Mouse (Mus musculus) kidney, adult 2 months (tissue): ENCODE data around the gene Hcn2. TPM values are rescaled to one million over a fixed set of nuclear protein-coding genes. Genes with fewer than 3 reads are reported as not detected.
A peak's percentile ranks its signal among the peaks of the same experiment; 100 is the strongest.

Experiments used
- DNase-seq: peaks from one replicate; pipeline ENCODE4 v3.0.0; 2021
- H3K27ac ChIP-seq: fragments of 200-500 bp; 2 replicates; pipeline ENCODE4 v1.5.1; 2012; ENCODE audit warnings: low read depth, low read length, control low read depth, inconsistent platforms; ENCODE audit not compliant: insufficient read depth
- H3K27me3 ChIP-seq: fragments of 200-500 bp; replicated peaks from 2 replicates; pipeline ENCODE4 v1.6.1; 2012; ENCODE audit warnings: mild to moderate bottlenecking, moderate library complexity, low read length, inconsistent platforms; ENCODE audit not compliant: control insufficient read depth, insufficient read depth
- H3K36me3 ChIP-seq: fragments of 200-500 bp; 2 replicates; pipeline ENCODE4 v1.6.1; 2012; ENCODE audit warnings: mild to moderate bottlenecking, moderate library complexity, low read length, inconsistent platforms; ENCODE audit not compliant: control insufficient read depth, insufficient read depth
- H3K4me1 ChIP-seq: fragments of 200-500 bp; 2 replicates; pipeline ENCODE4 v1.6.1; 2011; ENCODE audit warnings: low read length; ENCODE audit not compliant: control insufficient read depth, insufficient read depth
- H3K4me3 ChIP-seq: fragments of 200-500 bp; 2 replicates; pipeline ENCODE4 v1.5.1; 2011; ENCODE audit warnings: mild to moderate bottlenecking, low read depth, low read length, control low read depth; ENCODE audit not compliant: insufficient read depth
- CTCF ChIP-seq: fragments of 200-500 bp; conservative IDR thresholded peaks from 2 replicates; pipeline ENCODE4 v1.5.1; 2011; ENCODE audit warnings: low read depth, mild to moderate bottlenecking, control low read depth, low read length, moderate library complexity, mixed read lengths; ENCODE audit not compliant: insufficient read depth, insufficient read length
- POLR2A ChIP-seq: fragments of 200-500 bp; IDR thresholded peaks from one replicate; pipeline ENCODE4 v1.6.1; 2011; ENCODE audit warnings: low read depth, low read length, control low read depth
- WGBS: fragments of 180-500 bp; shearing (Covaris S2); methylation state at CpG from one replicate; pipeline ENCODE4 v1.1.7; 2018; 5-methylcytosine and 5-hydroxymethylcytosine counted together
- polyA plus RNA-seq: library from polyadenylated mRNA; depleted of rRNA; stranded (reverse); fragments of >200 nt; gene quantifications from 2 replicates; pipeline ENCODE4 v1.2.3, GENCODE M21; 2012

Gene Hcn2
- polyA plus RNA-seq, 1 experiment: 1.5 TPM

- peak within 1 kb of the TSS; percentile 80 for H3K27ac ChIP-seq
- under 1% methylated on average over 60 of the region's 65 CpGs for WGBS
- no peaks in the 10 kb centered on the region for H3K36me3 ChIP-seq
Measured at GRCm38 (mm10) chr10:79704065-79704969, 12.1 kb upstream of the Hcn2 start, which contains the start of gene Bsg. Gene Bsg, plus strand, starts transcription at chr10:79704491.

GRCm38 (mm10) chr10:79704970-79705360 lies 11.5 kb upstream of the Hcn2 start:
- peaks cover 27% of the 10 kb centered on the region for H3K4me1 ChIP-seq
- no peak overlapping the region; the same call in 1 of the 2 replicates for H3K27ac ChIP-seq
- no peak for TF ChIP-seq POLR2A
- no peak for TF ChIP-seq CTCF
- no peaks in the 10 kb centered on the region for H3K36me3 ChIP-seq
- 3% methylated on average over 10 of the region's 10 CpGs for WGBS
- no peaks in the 10 kb centered on the region for H3K27me3 ChIP-seq
- peak overlapping the region; percentile 79 for H3K4me3 ChIP-seq
- no peak for DNase-seq

More at GRCm38 (mm10) chr10:79704065-79704969, 12.1 kb upstream of the Hcn2 start, which contains the start of gene Bsg:
- peak; percentile 99 for DNase-seq
- Histone ChIP-seq H3K4me1 (peaks cover 27% of the 10 kb centered on the region), H3K4me3 (peak within 1 kb of the TSS; percentile 79), H3K27me3 (no peaks in the 10 kb centered on the region)
- peak; percentile 36 for TF ChIP-seq CTCF
- TF ChIP-seq POLR2A: peak; percentile 80

- TF ChIP-seq CTCF (no peak), POLR2A (no peak)
- H3K4me1 ChIP-seq: peaks cover 27% of the 10 kb centered on the region
- WGBS: 69% methylated on average over 5 of the region's 5 CpGs
- H3K4me3 ChIP-seq: no peak overlapping the region
- no peak overlapping the region for H3K27ac ChIP-seq
- no peaks in the 10 kb centered on the region for H3K36me3 ChIP-seq
- DNase-seq: no peak
- no peaks in the 10 kb centered on the region for H3K27me3 ChIP-seq
Measured at GRCm38 (mm10) chr10:79705951-79706350, 10.5 kb upstream of the Hcn2 start.

- DNase-seq: peak; percentile 44
- Histone ChIP-seq H3K27me3 (no peaks in the 10 kb centered on the region), H3K36me3 (no peaks in the 10 kb centered on the region), H3K4me1 (peaks cover 27% of the 10 kb centered on the region), H3K4me3 (no peak overlapping the region), H3K27ac (no peak overlapping the region)
- no peak for TF ChIP-seq POLR2A
- no peak for TF ChIP-seq CTCF
- 28% methylated on average over 5 of the region's 5 CpGs for WGBS
Measured at GRCm38 (mm10) chr10:79706406-79707094, 9.9 kb upstream of the Hcn2 start.

GRCm38 (mm10) chr10:79707162-79707561 lies 9.3 kb upstream of the Hcn2 start:
- no peak for DNase-seq
- peaks cover 27% of the 10 kb centered on the region for H3K4me1 ChIP-seq
- H3K27me3 ChIP-seq: no peaks in the 10 kb centered on the region
- H3K4me3 ChIP-seq: no peak overlapping the region
- WGBS: 68% methylated on average over 1 of the region's 1 CpGs
- H3K27ac ChIP-seq: no peak overlapping the region
- TF ChIP-seq POLR2A: no peak
- no peak for TF ChIP-seq CTCF
- H3K36me3 ChIP-seq: no peaks in the 10 kb centered on the region

- TF ChIP-seq CTCF: no peak
- Histone ChIP-seq H3K4me3 (no peak overlapping the region), H3K27ac (no peak overlapping the region), H3K4me1 (peaks cover 27% of the 10 kb centered on the region), H3K27me3 (no peaks in the 10 kb centered on the region), H3K36me3 (no peaks in the 10 kb centered on the region)
- DNase-seq: no peak
- WGBS: 44% methylated on average over 4 of the region's 4 CpGs
Measured at GRCm38 (mm10) chr10:79707759-79708158, 8.7 kb upstream of the Hcn2 start.

- Histone ChIP-seq H3K4me3 (no peak overlapping the region), H3K4me1 (peaks cover 27% of the 10 kb centered on the region), H3K36me3 (no peaks in the 10 kb centered on the region), H3K27me3 (no peaks in the 10 kb centered on the region), H3K27ac (no peak overlapping the region)
- WGBS: 82% methylated on average over 21 of the region's 21 CpGs
- DNase-seq: no peak
- TF ChIP-seq POLR2A: no peak
- no peak for TF ChIP-seq CTCF
Measured at GRCm38 (mm10) chr10:79708668-79709067, 7.8 kb upstream of the Hcn2 start.
